Mouse (Mus musculus) heart, postnatal 0 days (tissue): Measurements from ENCODE around the gene March8. TPM values are rescaled to one million over a fixed set of nuclear protein-coding genes. Genes with fewer than 3 reads are reported as not detected.

ENCODE experiments used
- ATAC-seq: fragments of 200-750 bp; cut with Nextera tagmentation; 2 replicates; pipeline ENCODE4 v1.8.0; 2017; ENCODE audit warnings: low read depth, moderate number of reproducible peaks, moderate library complexity; ENCODE audit not compliant: insufficient read depth
- DNase-seq: peaks from one replicate; pipeline ENCODE4 v3.0.0-alpha.2; 2016; ENCODE audit warnings: low spot score
- H3K27ac ChIP-seq: fragments of 300-500 bp; sonication (generic); 2 replicates; pipeline ENCODE4 v1.5.1; 2014; ENCODE audit warnings: low read depth, mild to moderate bottlenecking
- H3K27me3 ChIP-seq: fragments of 300-500 bp; sonication (generic); 2 replicates; pipeline ENCODE4 v1.6.1; 2014; ENCODE audit warnings: low read length, mixed read lengths; ENCODE audit not compliant: control insufficient read depth, insufficient read depth
- H3K36me3 ChIP-seq: fragments of 300-500 bp; sonication (generic); replicated peaks from 2 replicates; pipeline ENCODE4 v1.6.1; 2014; ENCODE audit warnings: low read length, mixed read lengths; ENCODE audit not compliant: control insufficient read depth, insufficient read depth
- H3K4me1 ChIP-seq: fragments of 300-500 bp; sonication (generic); 2 replicates; pipeline ENCODE4 v1.6.1; 2014; ENCODE audit warnings: antibody characterized with exemption; ENCODE audit not compliant: control insufficient read depth, insufficient read depth
- H3K4me2 ChIP-seq: fragments of 300-500 bp; sonication (generic); 2 replicates; pipeline ENCODE4 v1.6.1; 2014; ENCODE audit warnings: low read depth, mild to moderate bottlenecking, low read length, moderate library complexity
- H3K4me3 ChIP-seq: fragments of 300-500 bp; sonication (generic); 2 replicates; pipeline ENCODE4 v1.5.1; 2014; ENCODE audit warnings: low read depth, low read length
- H3K9ac ChIP-seq: fragments of 300-500 bp; sonication (generic); replicated peaks from 2 replicates; pipeline ENCODE4 v1.6.1; 2014; ENCODE audit warnings: low read depth, low read length, mixed read lengths
- H3K9me3 ChIP-seq: fragments of 300-500 bp; sonication (generic); replicated peaks from 2 replicates; pipeline ENCODE4 v1.6.1; 2016; ENCODE audit warnings: low read length; ENCODE audit not compliant: control insufficient read depth
- CTCF ChIP-seq: IDR thresholded peaks from 2 replicates; pipeline ENCODE4 v1.5.1; 2016; ENCODE audit warnings: antibody characterized with exemption, control low read depth, low read depth
- EP300 ChIP-seq: IDR thresholded peaks from 2 replicates; pipeline ENCODE4 v1.6.1; 2016; ENCODE audit warnings: antibody characterized with exemption, low read depth
- WGBS: fragments of 180-500 bp; shearing (Covaris S2); extraction: QIAGEN DNeasy Blood & Tissue Kit; methylation state at CpG from one replicate; pipeline ENCODE4 v1.1.7; 2014; 5-methylcytosine and 5-hydroxymethylcytosine counted together
- polyA plus RNA-seq: library from polyadenylated mRNA; unstranded; fragments of >200 nt; fragmentation: Nextera tagmentation; extraction: Ambion mirVana; gene quantifications from 2 replicates; pipeline ENCODE4 v1.2.1, GENCODE M21; 2015
- total RNA-seq: library from RNA; depleted of rRNA; stranded (reverse); fragments of >200 nt; gene quantifications from 2 replicates; pipeline ENCODE4 v1.2.3, GENCODE M21; 2014; ENCODE audit warnings: low replicate concordance

The March8 gene
- total and polyA plus RNA-seq, 2 experiments from 2014 or later: 17.3 to 73.6 TPM

GRCm38 (mm10) chr6:116417518-116418315 lies 79.9 kb downstream of the March8 start:
- no peak for ATAC-seq
- no peak overlapping the region for H3K9ac ChIP-seq
- 61% methylated on average over 6 of the region's 6 CpGs for WGBS
- no peak overlapping the region for H3K27ac ChIP-seq
- TF ChIP-seq CTCF: peak; percentile 43
- TF ChIP-seq EP300: no peak
- no peak overlapping the region for H3K4me3 ChIP-seq
- H3K4me1 ChIP-seq: peaks cover 5% of the 10 kb centered on the region; the same call in 1 of the 2 replicates
- H3K27me3 ChIP-seq: no peaks in the 10 kb centered on the region
- H3K4me2 ChIP-seq: no peak overlapping the region
- DNase-seq: no peak
- H3K9me3 ChIP-seq: no peaks in the 10 kb centered on the region
- H3K36me3 ChIP-seq: 0 out of 2 replicates have a peak, but pooled peaks cover 1% of the 10 kb centered on the region

- no peak overlapping the region for H3K4me3 ChIP-seq
- no peak overlapping the region for H3K27ac ChIP-seq
- no peaks in the 10 kb centered on the region for H3K36me3 ChIP-seq
- DNase-seq: no peak
- peaks cover 5% of the 10 kb centered on the region; the same call in 1 of the 2 replicates for H3K4me1 ChIP-seq
- no peak overlapping the region for H3K9ac ChIP-seq
- WGBS: 85% methylated on average over 1 of the region's 1 CpGs
- H3K27me3 ChIP-seq: no peaks in the 10 kb centered on the region
- H3K9me3 ChIP-seq: no peaks in the 10 kb centered on the region
- H3K4me2 ChIP-seq: no peak overlapping the region
- no peak for ATAC-seq
- TF ChIP-seq CTCF (no peak), EP300 (no peak)
These were observed 80.7 kb downstream of the March8 start for GRCm38 (mm10) chr6:116418487-116418886.

DNA sequence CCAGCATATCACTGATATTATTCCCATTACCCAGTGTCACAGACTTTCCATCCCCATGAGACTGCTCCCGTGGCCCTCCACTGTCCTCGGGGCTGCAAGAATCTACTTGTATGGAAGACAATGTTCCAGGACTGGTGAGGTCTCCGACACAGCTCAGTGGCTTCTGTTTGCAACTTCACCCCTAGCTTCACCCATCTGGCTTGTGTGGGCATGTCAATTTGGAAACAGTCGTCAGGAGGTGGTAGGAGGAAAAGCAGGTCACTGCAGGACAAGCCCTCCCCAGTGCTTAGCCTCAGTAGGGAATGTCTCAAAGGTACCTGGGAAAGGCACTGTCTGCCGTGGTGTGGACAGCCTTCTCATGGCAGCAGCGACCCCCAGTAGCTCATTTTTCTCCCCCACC lies 81.9 kb downstream of the March8 start:
- H3K27ac ChIP-seq: no peak overlapping the region
- no peak for ATAC-seq
- DNase-seq: no peak
- no peak overlapping the region for H3K4me3 ChIP-seq
- no peaks in the 10 kb centered on the region for H3K36me3 ChIP-seq
- H3K27me3 ChIP-seq: no peaks in the 10 kb centered on the region
- no peak overlapping the region for H3K4me2 ChIP-seq
- no peaks in the 10 kb centered on the region for H3K9me3 ChIP-seq
- TF ChIP-seq EP300: no peak
- TF ChIP-seq CTCF: no peak
- H3K4me1 ChIP-seq: peaks cover 5% of the 10 kb centered on the region; the same call in 1 of the 2 replicates
- 57% methylated on average over 6 of the region's 6 CpGs for WGBS
- H3K9ac ChIP-seq: no peak overlapping the region

DNA sequence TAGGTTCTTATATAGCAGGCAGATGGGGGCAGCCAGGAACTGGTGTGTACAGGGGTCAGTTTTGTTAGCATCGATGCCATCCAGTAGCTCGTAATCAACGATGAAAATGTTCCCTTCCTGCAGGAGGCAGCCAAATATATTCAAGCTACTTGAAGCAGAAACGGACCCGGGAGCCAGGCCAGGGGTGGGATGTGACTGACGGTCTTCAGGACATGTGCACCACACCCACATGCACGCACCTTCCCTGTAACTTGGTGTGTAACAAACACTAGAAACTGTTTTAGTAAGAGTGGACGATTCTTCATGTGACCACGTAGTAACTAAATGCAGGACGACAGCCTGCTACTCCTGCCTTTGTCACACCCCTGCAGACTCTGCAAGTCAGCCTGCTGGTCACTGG lies 82.4 kb downstream of the March8 start:
- DNase-seq (no peak), ATAC-seq (no peak)
- Histone ChIP-seq H3K9ac (no peak overlapping the region), H3K9me3 (no peaks in the 10 kb centered on the region), H3K4me3 (no peak overlapping the region), H3K4me1 (peaks cover under 1% of the 10 kb centered on the region; the same call in 1 of the 2 replicates), H3K27ac (no peak overlapping the region), H3K27me3 (no peaks in the 10 kb centered on the region), H3K4me2 (no peak overlapping the region), H3K36me3 (no peaks in the 10 kb centered on the region)
- TF ChIP-seq CTCF (no peak), EP300 (no peak)
- WGBS: 57% methylated on average over 10 of the region's 10 CpGs

- ATAC-seq: no peak
- Histone ChIP-seq H3K27ac (no peak overlapping the region), H3K9ac (no peak overlapping the region), H3K4me3 (no peak overlapping the region), H3K4me1 (no peaks in the 10 kb centered on the region; the same call in 1 of the 2 replicates), H3K9me3 (no peaks in the 10 kb centered on the region), H3K27me3 (no peaks in the 10 kb centered on the region), H3K4me2 (no peak overlapping the region), H3K36me3 (no peaks in the 10 kb centered on the region)
- no peak for TF ChIP-seq CTCF
- TF ChIP-seq EP300: no peak
- WGBS: 86% methylated on average over 7 of the region's 7 CpGs
- no peak for DNase-seq
These were observed 85.2 kb downstream of the March8 start for GRCm38 (mm10) chr6:116422991-116423390.
